Mouse (Mus musculus) thymus, adult 2 months (tissue): ENCODE measurements around the gene Gm13030.

Source experiments
- CTCF ChIP-seq: fragments of 200-500 bp; IDR thresholded peaks from 2 replicates; pipeline ENCODE4 v1.5.1; 2012; ENCODE audit warnings: mild to moderate bottlenecking, control low read depth, low read length, moderate library complexity, borderline replicate concordance; ENCODE audit not compliant: control insufficient read depth, poor library complexity, insufficient read depth; ENCODE audit errors: extremely low read depth
- POLR2A ChIP-seq: fragments of 200-500 bp; IDR thresholded peaks from 2 replicates; pipeline ENCODE4 v1.6.1; 2012; ENCODE audit warnings: mild to moderate bottlenecking, low read length, control low read depth, moderate library complexity; ENCODE audit not compliant: control insufficient read depth, poor library complexity, insufficient read depth; ENCODE audit errors: extremely low read depth

- TF ChIP-seq CTCF (no peak), POLR2A (no peak)
Measured at GRCm38 (mm10) chr4:138858446-138858845, 15.3 kb downstream of the Gm13030 start.
